Mouse (Mus musculus) heart, embryonic 12.5 days (tissue): ENCODE data around the gene Pdik1l. TPM values are rescaled to one million over a fixed set of nuclear protein-coding genes. Genes with fewer than 3 reads are reported as not detected.

Source experiments
- ATAC-seq: fragments of 200-750 bp; cut with Nextera tagmentation; 2 replicates; pipeline ENCODE4 v1.8.0; 2017; ENCODE audit warnings: moderate TSS enrichment, moderate library complexity; ENCODE audit not compliant: insufficient number of reproducible peaks, low FRiP score
- H3K27ac ChIP-seq: fragments of 300-500 bp; sonication (generic); 2 replicates; pipeline ENCODE4 v1.5.1; 2016; ENCODE audit warnings: mild to moderate bottlenecking, moderate library complexity; ENCODE audit not compliant: poor library complexity, severe bottlenecking
- H3K27me3 ChIP-seq: fragments of 300-500 bp; sonication (generic); replicated peaks from 2 replicates; pipeline ENCODE4 v1.6.1; 2016; ENCODE audit warnings: mild to moderate bottlenecking, moderate library complexity
- H3K36me3 ChIP-seq: fragments of 300-500 bp; sonication (generic); 2 replicates; pipeline ENCODE4 v1.6.1; 2016; ENCODE audit warnings: mild to moderate bottlenecking, moderate library complexity
- H3K4me1 ChIP-seq: fragments of 300-500 bp; sonication (generic); replicated peaks from 2 replicates; pipeline ENCODE4 v1.6.1; 2016; ENCODE audit warnings: mild to moderate bottlenecking
- H3K4me2 ChIP-seq: fragments of 300-500 bp; sonication (generic); 2 replicates; pipeline ENCODE4 v1.6.1; 2016; ENCODE audit warnings: mild to moderate bottlenecking, moderate library complexity
- H3K4me3 ChIP-seq: fragments of 300-500 bp; sonication (generic); 2 replicates; pipeline ENCODE4 v1.5.1; 2016; ENCODE audit warnings: mild to moderate bottlenecking
- H3K9ac ChIP-seq: fragments of 300-500 bp; sonication (generic); 2 replicates; pipeline ENCODE4 v1.6.1; 2016; ENCODE audit warnings: mild to moderate bottlenecking, moderate library complexity
- H3K9me3 ChIP-seq: fragments of 300-500 bp; sonication (generic); replicated peaks from 2 replicates; pipeline ENCODE4 v1.6.1; 2016; ENCODE audit warnings: mild to moderate bottlenecking, moderate library complexity
- WGBS: fragments of 180-500 bp; shearing (Covaris S2); methylation state at CpG from one replicate; pipeline ENCODE4 v1.1.7; 2016; 5-methylcytosine and 5-hydroxymethylcytosine counted together
- polyA plus RNA-seq: library from polyadenylated mRNA; unstranded; fragments of >200 nt; fragmentation: Nextera tagmentation; extraction: Ambion mirVana; gene quantifications from 2 replicates; pipeline ENCODE4 v1.2.1, GENCODE M21; 2016

Pdik1l gene
- polyA plus RNA-seq, 1 experiment from 2014 or later = 18.1 TPM

- 0 out of 2 replicates have a peak, but pooled peaks cover under 1% of the 10 kb centered on the region for H3K27me3 ChIP-seq
- 0 out of 2 replicates have a peak, but pooled peaks cover 4% of the 10 kb centered on the region for H3K9me3 ChIP-seq
- H3K9ac ChIP-seq = no peak overlapping the region
- no peak overlapping the region for H3K4me2 ChIP-seq
- H3K27ac ChIP-seq = no peak overlapping the region
- ATAC-seq = no peak
- no peaks in the 10 kb centered on the region for H3K36me3 ChIP-seq
- H3K4me1 ChIP-seq = peaks cover 46% of the 10 kb centered on the region
- 60% methylated on average over 11 of the region's 11 CpGs for WGBS
- no peak overlapping the region for H3K4me3 ChIP-seq
Observed at GRCm38 (mm10) chr4:134258354-134258753, 29.3 kb downstream of the Pdik1l start.

- H3K36me3 ChIP-seq = no peaks in the 10 kb centered on the region
- H3K9me3 ChIP-seq = 0 out of 2 replicates have a peak, but pooled peaks cover 4% of the 10 kb centered on the region
- 0 out of 2 replicates have a peak overlapping the region, but pooled peaks have one; percentile 32 for H3K27ac ChIP-seq
- peaks cover 53% of the 10 kb centered on the region for H3K4me1 ChIP-seq
- 23% methylated on average over 11 of the region's 11 CpGs for WGBS
- ATAC-seq = no peak
- peaks cover 8% of the 10 kb centered on the region for H3K27me3 ChIP-seq
- H3K9ac ChIP-seq = 0 out of 2 replicates have a peak overlapping the region, but pooled peaks have one; percentile 0
- H3K4me2 ChIP-seq = peak overlapping the region; percentile 44
- no peak overlapping the region for H3K4me3 ChIP-seq
Observed at GRCm38 (mm10) chr4:134257198-134258009, 30.3 kb downstream of the Pdik1l start.

- H3K9ac ChIP-seq = peak overlapping the region; percentile 0; the same call in 1 of the 2 replicates
- ATAC-seq = no peak; the same call in 1 of the 2 replicates
- H3K36me3 ChIP-seq = no peaks in the 10 kb centered on the region
- no peak overlapping the region for H3K4me3 ChIP-seq
- peak overlapping the region; percentile 44 for H3K4me2 ChIP-seq
- WGBS = 12% methylated on average over 17 of the region's 19 CpGs
- 0 out of 2 replicates have a peak overlapping the region, but pooled peaks have one; percentile 32 for H3K27ac ChIP-seq
- peaks cover 61% of the 10 kb centered on the region for H3K4me1 ChIP-seq
- peaks cover 16% of the 10 kb centered on the region for H3K27me3 ChIP-seq
- H3K9me3 ChIP-seq = no peaks in the 10 kb centered on the region
Observed at GRCm38 (mm10) chr4:134256407-134257197, 31.1 kb downstream of the Pdik1l start.

- H3K9ac ChIP-seq = no peak overlapping the region
- no peaks in the 10 kb centered on the region for H3K36me3 ChIP-seq
- H3K27me3 ChIP-seq = peaks cover 23% of the 10 kb centered on the region
- peaks cover 69% of the 10 kb centered on the region for H3K4me1 ChIP-seq
- H3K27ac ChIP-seq = 0 out of 2 replicates have a peak overlapping the region, but pooled peaks have one; percentile 0
- no peak for ATAC-seq
- H3K4me3 ChIP-seq = no peak overlapping the region
- H3K4me2 ChIP-seq = no peak overlapping the region
- 33% methylated on average over 4 of the region's 4 CpGs for WGBS
- no peaks in the 10 kb centered on the region for H3K9me3 ChIP-seq
Observed at GRCm38 (mm10) chr4:134255854-134256253, 31.8 kb downstream of the Pdik1l start.

- Histone ChIP-seq H3K4me1 (peaks cover 79% of the 10 kb centered on the region), H3K9me3 (no peaks in the 10 kb centered on the region), H3K27ac (no peak overlapping the region), H3K36me3 (no peaks in the 10 kb centered on the region), H3K9ac (no peak overlapping the region), H3K4me2 (no peak overlapping the region), H3K4me3 (no peak overlapping the region), H3K27me3 (peaks cover 30% of the 10 kb centered on the region)
- ATAC-seq = no peak
- 53% methylated on average over 3 of the region's 3 CpGs for WGBS
Observed at GRCm38 (mm10) chr4:134254835-134255234, 32.9 kb downstream of the Pdik1l start.

GRCm38 (mm10) chr4:134253722-134254324, 33.9 kb downstream of the Pdik1l start, which contains the start of gene Grrp1:
Grrp1 (minus strand) TSS chr4:134254106.
- H3K27ac ChIP-seq = peak within 1 kb of the TSS; percentile 50
- H3K9ac ChIP-seq = peak within 1 kb of the TSS; percentile 67
- H3K4me3 ChIP-seq = peak within 1 kb of the TSS; percentile 54
- WGBS = 2% methylated on average over 13 of the region's 13 CpGs
- ATAC-seq = no peak
- H3K36me3 ChIP-seq = no peaks in the 10 kb centered on the region
- peaks cover 83% of the 10 kb centered on the region for H3K4me1 ChIP-seq
- H3K27me3 ChIP-seq = peaks cover 35% of the 10 kb centered on the region
- no peaks in the 10 kb centered on the region for H3K9me3 ChIP-seq
- peak within 1 kb of the TSS; percentile 97 for H3K4me2 ChIP-seq

- no peaks in the 10 kb centered on the region for H3K36me3 ChIP-seq
- ATAC-seq = no peak
- H3K4me3 ChIP-seq = peak overlapping the region; percentile 54
- H3K27ac ChIP-seq = peak overlapping the region; percentile 50
- H3K9ac ChIP-seq = peak overlapping the region; percentile 67
- H3K4me1 ChIP-seq = peaks cover 82% of the 10 kb centered on the region
- H3K27me3 ChIP-seq = peaks cover 42% of the 10 kb centered on the region
- WGBS = 19% methylated on average over 15 of the region's 15 CpGs
- no peaks in the 10 kb centered on the region for H3K9me3 ChIP-seq
- peak overlapping the region; percentile 97 for H3K4me2 ChIP-seq
Observed at GRCm38 (mm10) chr4:134252911-134253721, 34.6 kb downstream of the Pdik1l start.

GRCm38 (mm10) chr4:134252131-134252910, 35.4 kb downstream of the Pdik1l start:
- 15% methylated on average over 22 of the region's 22 CpGs for WGBS
- H3K4me2 ChIP-seq = peak overlapping the region; percentile 97
- H3K9ac ChIP-seq = peak overlapping the region; percentile 74
- no peaks in the 10 kb centered on the region for H3K9me3 ChIP-seq
- H3K4me3 ChIP-seq = peak overlapping the region; percentile 54
- 0 out of 2 replicates have a peak overlapping the region, but pooled peaks have one; percentile 7 for H3K27ac ChIP-seq
- no peak for ATAC-seq
- H3K36me3 ChIP-seq = no peaks in the 10 kb centered on the region
- peaks cover 74% of the 10 kb centered on the region for H3K4me1 ChIP-seq
- H3K27me3 ChIP-seq = peaks cover 50% of the 10 kb centered on the region

- H3K27me3 ChIP-seq = peaks cover 58% of the 10 kb centered on the region
- H3K27ac ChIP-seq = no peak overlapping the region
- no peaks in the 10 kb centered on the region for H3K9me3 ChIP-seq
- H3K4me3 ChIP-seq = peak overlapping the region; percentile 54
- peaks cover 66% of the 10 kb centered on the region for H3K4me1 ChIP-seq
- no peaks in the 10 kb centered on the region for H3K36me3 ChIP-seq
- peak overlapping the region; percentile 74 for H3K9ac ChIP-seq
- WGBS = 1% methylated on average over 91 of the region's 91 CpGs
- H3K4me2 ChIP-seq = peak overlapping the region; percentile 97
- ATAC-seq = no peak
Observed at GRCm38 (mm10) chr4:134251241-134252130, 36.2 kb downstream of the Pdik1l start.
